Mouse (Mus musculus): ENCODE measurements at regions not wholly inside any gene's neighbourhood (a gene's known extent, or its start where the extent isn't known, plus 50 kb on each side); places are given as distances from the start of the nearest gene placed in this dataset.

- DNase-seq: no peak
Observed at GRCm38 (mm10) chr12:39952854-39953253, 85.0 kb downstream of the Arl4a start.

DNA sequence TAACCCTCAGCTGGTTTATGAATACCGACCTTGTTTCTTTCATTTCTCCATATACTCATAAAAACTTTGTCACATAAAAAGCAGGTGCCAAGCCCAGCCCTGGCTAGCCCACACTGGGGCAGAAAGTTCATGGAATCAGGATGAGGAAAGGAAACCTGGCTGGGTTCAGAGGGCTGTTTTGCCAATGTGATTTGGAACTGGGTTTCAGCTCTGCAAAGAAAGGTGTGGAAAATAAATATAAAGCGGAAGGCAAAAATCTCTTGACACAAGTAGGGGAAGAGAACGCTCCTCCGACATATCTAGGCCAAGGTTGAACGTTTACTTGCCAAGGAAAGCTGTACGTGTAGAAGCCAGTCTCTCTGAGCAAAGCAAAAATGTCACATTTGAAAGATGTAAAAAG lies 85.9 kb downstream of the Arl4a start:
- no peak for DNase-seq

DNA sequence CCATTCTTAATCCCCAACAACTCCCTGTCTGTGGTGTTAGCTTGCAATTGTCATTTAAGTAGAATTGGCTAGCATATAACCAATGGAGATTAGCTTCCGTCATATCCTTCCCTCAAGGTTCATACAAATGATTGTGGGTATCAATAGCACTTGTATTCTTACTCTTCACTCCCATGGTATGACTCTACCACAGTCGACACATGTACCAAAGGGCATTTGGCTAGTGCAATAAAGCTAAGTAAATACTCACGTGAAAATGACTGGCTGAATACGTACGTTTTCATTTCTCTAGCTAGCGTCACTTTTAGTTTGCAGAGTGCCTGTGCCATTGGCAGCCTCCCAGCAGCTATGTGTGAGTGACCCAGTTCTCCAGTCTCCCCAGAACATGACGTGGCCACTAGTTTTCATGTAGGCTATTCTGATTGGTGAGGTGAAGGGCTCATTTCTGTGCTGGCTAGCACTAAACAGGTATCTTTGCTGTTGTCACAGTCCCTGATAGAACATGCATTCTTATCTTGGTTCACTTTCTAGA lies 87.5 kb downstream of the Arl4a start:
- no peak for DNase-seq

DNA sequence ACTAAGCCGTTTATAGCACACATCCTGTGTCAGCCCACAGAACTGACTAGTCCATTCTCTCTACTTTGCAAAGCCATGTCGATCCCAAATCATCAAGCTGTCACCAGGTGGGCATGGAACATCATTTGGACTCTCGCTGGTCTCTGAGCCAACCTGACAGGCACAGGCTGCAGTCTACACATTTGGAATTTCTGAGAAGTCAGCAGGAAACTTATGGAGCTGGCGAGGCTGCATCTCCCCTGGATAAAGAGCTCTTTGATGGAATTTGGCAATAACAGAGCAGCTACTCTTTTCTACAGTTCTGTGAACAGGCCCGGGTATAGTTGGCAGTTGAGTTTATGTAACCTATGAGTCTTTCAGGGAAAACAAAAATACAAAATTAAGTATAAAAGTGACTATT lies 94.9 kb downstream of the Arl4a start:
- no peak for DNase-seq

GRCm38 (mm10) chr12:39941162-39941561 lies 96.7 kb downstream of the Arl4a start:
- no peak for DNase-seq

DNA sequence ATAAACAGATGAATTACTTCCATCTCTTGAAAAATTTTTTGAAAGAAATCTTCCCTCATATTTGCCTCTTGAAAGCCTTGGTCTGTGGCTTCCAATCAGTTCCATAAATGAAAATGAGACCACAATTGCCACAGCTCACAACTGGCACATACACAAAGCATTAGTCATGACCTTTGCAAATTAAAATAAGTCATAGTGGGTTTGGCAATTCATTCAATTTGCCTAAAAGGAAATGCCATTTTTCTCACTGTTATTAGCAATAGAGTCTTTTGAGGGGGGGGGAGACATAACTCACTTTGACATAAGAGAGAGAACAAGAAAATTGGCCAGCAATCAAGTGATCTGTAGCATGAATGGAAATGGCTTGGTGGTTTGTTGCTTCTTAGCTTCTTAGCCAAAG lies 98.8 kb downstream of the Arl4a start:
- DNase-seq: no peak

GRCm38 (mm10) chr12:39938211-39938610 lies 99.6 kb downstream of the Arl4a start:
- DNase-seq: no peak

- DNase-seq: no peak
Observed at GRCm38 (mm10) chr12:39936331-39936730, 101.5 kb downstream of the Arl4a start.

DNA sequence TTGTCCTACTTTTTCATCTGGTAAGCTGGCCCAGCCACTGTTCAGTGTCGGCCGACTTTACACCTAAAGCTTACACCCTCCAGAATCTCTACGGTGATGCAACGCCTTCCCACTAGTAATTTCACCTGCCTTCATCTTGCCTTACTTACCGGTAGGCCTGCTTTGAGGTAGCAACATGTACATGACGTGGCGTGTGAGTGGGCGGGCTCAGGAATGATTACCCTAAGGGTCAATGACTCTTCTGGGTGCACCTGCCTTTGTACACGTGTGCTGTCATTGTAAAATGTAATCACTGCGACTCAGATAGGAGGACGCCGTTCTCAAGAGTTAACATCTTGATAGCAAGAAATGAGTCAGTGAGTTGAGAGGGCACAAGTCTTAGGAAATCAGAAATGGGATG lies 102.0 kb downstream of the Arl4a start:
- no peak for DNase-seq

DNA sequence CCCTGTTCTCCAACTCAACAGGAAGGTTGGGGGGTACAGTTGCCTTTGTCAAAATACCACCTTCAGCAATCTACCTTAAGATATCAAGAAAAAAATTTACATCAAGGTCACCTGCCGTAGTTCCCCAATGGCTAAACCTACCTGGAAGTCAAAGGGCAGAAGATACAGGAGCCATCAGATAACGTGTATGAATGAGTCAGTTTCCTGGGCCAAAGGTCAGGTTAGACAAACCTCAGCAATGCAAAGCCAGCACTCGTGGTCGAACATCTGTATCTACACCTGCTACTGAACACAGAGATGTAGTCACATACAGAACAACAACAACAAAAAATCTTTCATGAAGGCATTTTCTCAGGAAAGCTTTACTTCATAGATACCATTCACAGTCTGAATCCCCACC lies 102.9 kb downstream of the Arl4a start:
- DNase-seq: no peak

GRCm38 (mm10) chr12:39931251-39931650 lies 106.6 kb downstream of the Arl4a start:
- no peak for DNase-seq

GRCm38 (mm10) chr12:39927902-39928301 lies 109.9 kb downstream of the Arl4a start:
- DNase-seq: no peak

GRCm38 (mm10) chr12:39927014-39927413 lies 110.8 kb downstream of the Arl4a start:
- no peak for DNase-seq

- DNase-seq: no peak
Observed at GRCm38 (mm10) chr12:39921481-39921880, 116.3 kb downstream of the Arl4a start.

- no peak for DNase-seq
Observed at GRCm38 (mm10) chr12:39920466-39920913, 117.3 kb downstream of the Arl4a start.

DNA sequence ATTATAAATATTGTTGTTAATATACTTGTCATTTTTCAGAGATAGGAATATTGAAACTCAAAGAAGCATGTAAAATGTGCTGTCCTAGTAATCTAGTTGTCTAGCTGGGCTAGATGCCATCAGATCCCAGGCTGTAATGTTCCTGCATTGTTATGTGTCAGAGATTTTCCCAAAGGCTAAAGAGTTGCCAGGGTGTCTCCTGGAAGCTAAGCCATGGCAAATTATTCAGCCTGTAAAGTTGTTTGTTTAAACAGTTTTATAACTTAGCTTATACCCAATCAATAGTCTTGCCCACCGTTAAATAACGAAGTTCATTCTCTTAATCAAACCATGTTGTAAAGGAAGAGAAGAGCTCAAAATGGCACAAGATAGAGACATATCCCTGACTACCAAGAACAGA lies 117.9 kb downstream of the Arl4a start:
- no peak for DNase-seq

DNA sequence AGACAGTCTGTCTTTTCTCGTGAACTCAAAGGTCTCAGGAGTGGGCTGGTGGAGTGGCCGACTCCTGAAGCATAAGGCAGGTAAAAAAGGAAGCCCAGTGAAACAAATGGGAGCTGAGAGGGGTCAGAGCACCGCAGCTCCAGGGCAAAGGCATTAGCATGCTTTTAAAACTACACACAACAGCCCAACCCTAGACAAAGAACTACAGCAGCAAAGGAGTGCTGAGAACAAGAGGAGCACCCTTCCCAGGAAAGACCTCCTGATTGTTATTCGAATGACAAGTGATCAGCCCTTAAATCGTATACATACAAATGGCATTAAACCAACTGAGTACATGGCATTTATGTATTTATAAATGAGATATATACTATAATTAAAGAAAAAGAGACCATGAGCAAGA lies 149.3 kb downstream of the Arl4a start:
- DNase-seq: no peak

DNA sequence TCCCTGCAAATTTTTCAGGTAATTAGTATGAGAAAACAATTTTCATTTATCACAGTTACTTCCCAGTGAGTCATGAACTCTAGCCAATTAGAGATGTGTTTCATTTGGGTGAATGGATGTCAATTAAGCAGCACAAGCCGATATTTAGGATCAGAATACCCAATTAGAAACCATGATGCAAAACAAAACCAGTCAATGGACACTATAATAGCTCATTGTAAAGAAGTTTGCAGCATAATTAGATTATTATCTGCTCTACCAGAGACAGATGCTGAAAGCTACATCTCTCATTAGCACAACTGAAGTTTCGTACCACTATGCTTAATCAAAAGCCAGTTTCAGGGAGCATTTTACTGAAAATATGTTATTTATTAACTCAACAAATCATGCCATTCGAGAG lies 152.5 kb downstream of the Arl4a start:
- DNase-seq: no peak

DNA sequence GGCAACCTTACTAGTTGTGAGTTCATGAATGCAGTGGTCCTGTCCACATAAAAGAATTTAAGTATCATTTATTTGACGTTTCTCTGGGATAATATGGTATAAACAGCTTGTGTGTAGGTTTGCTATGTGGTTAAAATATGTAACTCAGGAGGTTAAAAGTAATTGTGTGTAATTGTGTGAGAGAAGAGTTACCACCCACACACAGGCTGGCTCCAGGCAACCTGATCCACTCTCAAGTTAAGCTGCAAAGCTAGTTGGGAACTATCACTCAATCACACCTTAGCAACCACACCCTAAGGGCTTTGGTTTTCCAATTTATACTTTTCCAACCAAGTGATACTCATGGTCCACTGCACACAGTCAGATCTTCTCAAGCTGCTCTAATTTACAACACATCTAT lies 157.5 kb downstream of the Arl4a start:
- DNase-seq: no peak

- DNase-seq: no peak
Observed at GRCm38 (mm10) chr12:39873917-39874316, 163.9 kb downstream of the Arl4a start.

GRCm38 (mm10) chr12:39861797-39862196 lies 176.0 kb downstream of the Arl4a start:
- DNase-seq: no peak

DNA sequence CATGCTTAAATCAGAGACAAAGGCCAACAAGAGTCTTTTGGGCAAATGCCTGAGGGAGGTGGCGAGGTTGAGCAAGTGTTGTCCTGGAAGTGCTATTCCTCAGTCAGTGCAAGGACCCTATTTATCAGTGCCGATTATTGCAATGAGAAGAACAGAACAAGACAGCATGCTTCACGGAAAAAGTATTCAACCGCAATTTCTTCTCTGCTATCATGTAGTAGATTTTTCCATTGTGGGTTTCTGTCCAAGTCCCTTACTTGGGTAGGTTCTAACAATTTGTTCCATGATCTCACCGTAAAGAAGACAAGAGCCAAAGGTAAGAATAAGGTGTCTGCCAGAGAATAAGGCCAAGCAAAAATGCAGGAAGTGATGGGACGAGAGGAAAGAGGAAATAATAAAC lies 186.2 kb downstream of the Arl4a start:
- DNase-seq: no peak

DNA sequence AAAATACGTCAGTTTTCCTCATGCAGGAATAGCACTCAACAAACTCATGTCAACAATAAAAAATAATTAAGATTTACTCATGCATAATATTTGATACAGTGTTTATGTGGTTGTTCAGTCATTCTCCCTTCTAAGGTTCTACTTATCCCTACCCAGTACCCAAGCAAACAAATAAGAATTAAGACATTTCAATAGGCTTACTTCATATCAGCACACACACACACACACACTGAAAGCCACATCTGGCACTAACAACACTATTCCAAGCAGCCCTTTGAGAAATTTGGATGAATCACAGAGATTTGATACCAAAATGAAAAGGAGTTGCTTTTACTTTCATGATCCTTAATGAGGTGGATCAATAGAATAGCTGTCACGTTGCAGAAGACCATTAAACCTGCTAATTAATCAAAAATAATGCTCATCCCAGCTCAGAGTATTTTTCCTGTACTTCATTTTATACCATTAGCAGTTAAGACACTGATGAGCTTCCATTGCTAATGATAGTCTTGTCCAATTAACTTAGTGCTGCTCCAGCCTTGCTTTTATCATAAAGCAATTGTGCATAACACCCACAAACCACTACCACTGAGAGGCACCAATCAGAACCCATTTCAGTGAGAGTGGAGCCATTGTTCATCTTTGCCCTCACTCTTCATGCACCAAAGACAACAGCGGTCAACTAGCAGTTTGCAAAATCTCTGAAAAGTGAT lies 188.3 kb downstream of the Arl4a start:
- DNase-seq: no peak

GRCm38 (mm10) chr12:39840615-39841014 lies 197.2 kb downstream of the Arl4a start:
- DNase-seq: no peak

- no peak for DNase-seq
Observed at GRCm38 (mm10) chr12:39840179-39840578, 197.6 kb downstream of the Arl4a start.
